Mouse (Mus musculus): ENCODE results near the gene Nop2. TPM values are rescaled to one million over a fixed set of nuclear protein-coding genes. Genes with fewer than 3 reads are reported as not detected.
A peak's percentile ranks its signal among the peaks of the same experiment; 100 is the strongest.

Nop2 gene
- total RNA-seq, 2 experiments from 2014 or later: 26.4 to 26.6 TPM

DNA sequence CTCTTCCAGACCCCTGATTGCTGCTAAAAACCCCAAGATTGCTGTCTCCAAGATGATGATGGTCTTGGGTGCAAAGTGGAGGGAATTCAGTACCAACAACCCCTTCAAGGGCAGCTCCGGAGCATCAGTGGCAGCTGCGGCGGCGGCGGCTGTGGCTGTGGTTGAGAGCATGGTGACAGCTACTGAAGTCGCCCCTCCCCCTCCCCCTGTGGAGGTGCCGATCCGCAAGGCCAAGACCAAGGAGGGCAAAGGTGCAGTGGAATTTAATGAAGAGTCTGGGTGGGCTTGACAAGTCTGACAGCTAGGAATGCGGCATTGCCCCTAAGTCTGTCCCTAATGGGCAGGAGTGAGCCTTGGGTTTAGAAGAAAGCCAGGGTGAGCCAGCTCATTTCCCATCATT lies 30.3 kb upstream of the Nop2 start:
- intact Hi-C loops (cut with DNase I): no loop called here
- DNase-seq (ENCODE audit: low spot score in 2 of 2): no peak

DNA sequence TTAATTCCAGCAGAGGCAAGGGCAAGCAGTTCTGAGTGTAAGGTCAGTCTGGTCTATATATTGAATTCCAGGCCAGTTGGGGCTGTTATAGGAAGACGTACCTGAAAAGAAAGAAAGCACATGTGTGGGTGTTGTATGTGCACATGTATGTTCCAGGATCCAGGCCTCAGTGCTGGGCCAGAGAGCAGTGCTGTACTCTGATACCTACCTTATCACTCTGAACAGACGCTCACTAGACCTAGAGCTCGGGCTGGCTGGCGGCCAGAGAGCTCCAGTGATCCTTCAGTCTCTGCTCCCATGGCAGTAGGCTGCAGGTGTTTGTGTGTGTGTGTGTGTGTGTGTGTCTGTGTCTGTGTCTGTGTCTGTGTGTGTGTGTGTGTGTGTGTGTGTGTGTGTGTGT lies 27.5 kb upstream of the Nop2 start:
- DNase-seq (ENCODE audit: low spot score in 2 of 2): no peak
- intact Hi-C loops (cut with DNase I): no loop called here

GRCm38 (mm10) chr6:125107705-125108104 lies 24.0 kb upstream of the Nop2 start:
- DNase-seq (ENCODE audit: low spot score in 2 of 2): no peak
- intact Hi-C loops (cut with DNase I): no loop called here

DNA sequence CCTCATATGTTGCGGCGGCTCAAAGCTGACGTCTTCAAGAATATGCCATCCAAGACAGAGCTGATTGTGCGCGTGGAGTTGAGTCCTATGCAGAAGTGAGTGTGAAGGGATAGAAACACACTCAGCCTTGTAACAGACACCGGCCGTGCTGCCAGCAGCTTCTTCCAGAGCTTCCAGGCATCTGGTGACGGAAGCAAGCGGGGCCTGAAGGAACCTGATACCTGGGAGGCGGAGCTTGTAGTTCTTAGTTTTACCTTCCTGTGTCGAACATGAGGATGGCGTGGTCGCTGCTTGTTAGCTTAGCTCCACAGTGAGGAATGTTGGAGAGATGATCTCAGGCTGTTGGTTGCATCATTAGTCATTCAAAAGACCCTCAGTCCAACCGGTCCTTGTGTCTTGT lies 22.3 kb upstream of the Nop2 start:
- no peak for DNase-seq (ENCODE audit: low spot score in 2 of 2)
- intact Hi-C loops (cut with DNase I): no loop called here

DNA sequence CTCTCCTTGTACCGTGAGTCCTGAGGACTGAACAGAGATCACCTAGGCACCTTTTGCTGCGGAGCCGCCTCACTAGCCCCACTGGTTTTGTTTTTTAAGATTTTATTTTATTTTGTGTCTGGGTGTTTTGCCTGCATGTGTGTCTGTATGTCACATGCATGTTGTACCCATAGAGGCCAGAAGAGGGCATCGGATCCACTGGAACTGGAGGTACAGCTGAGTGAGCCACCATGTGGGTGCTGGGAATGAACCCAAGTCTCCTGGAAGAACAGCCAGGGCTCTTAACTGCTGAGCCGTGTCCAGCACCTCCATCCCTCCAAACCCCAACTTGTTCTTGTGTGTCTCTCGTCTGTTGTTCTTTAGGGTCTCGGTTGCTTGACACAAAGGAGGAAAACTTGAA lies 20.8 kb upstream of the Nop2 start:
- intact Hi-C loops (cut with DNase I): no loop called here
- DNase-seq (ENCODE audit: low spot score in 2 of 2): no peak

GRCm38 (mm10) chr6:125112553-125112952 lies 19.2 kb upstream of the Nop2 start:
- intact Hi-C loops (cut with DNase I): no loop called here

DNA sequence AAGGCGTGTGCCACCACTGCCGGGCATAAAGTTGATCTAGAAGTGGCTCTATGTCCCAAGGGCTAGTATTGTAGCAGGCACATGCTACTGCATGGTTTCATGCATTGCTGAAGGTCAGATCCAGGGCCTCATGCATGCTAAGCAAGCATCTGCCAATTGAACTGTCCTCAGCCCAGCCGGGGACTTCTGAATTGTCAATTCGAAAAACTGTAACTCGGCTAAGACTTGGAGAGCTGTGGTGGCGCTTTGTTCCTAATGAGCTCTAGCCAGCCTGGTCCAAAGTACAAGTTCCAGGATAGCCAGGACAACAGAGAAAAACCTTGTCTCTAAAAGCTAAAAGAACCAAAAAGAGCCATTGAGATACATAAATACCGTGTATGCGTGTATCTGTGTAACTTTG lies 12.3 kb upstream of the Nop2 start:
- no peak for DNase-seq (ENCODE audit: low spot score in 2 of 2)
- intact Hi-C loops (cut with DNase I): no loop called here

More at GRCm38 (mm10) chr6:125112553-125112952, 19.2 kb upstream of the Nop2 start:
- DNase-seq (ENCODE audit: low spot score in 2 of 2): no peak

- intact Hi-C loops (cut with DNase I): no loop called here
- DNase-seq (ENCODE audit: low spot score in 2 of 2): no peak
These were observed 3.0 kb upstream of the Nop2 start for GRCm38 (mm10) chr6:125128724-125129123.

GRCm38 (mm10) chr6:125129710-125130402 lies 1.9 kb upstream of the Nop2 start:
- intact Hi-C loops (cut with DNase I): no loop called here
- no peak for DNase-seq (ENCODE audit: low spot score in 2 of 2)

DNA sequence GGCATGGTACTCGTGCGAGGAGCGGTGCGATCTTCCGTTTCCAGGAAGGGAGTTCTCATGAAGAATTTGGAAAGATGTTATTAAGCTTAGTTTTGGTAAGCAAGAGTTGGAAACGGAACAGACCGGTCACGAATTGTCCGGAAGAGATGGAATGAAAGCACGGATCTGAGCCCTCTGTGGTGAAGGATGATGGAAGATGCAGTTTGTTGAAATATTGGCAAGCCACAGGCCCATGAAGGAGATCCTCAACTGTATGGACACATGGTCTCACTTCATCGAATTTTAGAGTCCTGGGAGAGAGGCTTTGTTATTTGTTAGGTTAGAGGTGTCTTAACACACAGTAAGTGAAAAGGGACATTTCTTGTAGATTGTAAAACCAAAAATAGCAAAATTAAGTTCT lies 761 bp downstream of the Nop2 start:
- intact Hi-C loops (cut with DNase I): loop anchor here (2.0 kb wide), 1 partner anchor 14 kb away; no protein-coding TSS in a partner anchor
- DNase-seq (ENCODE audit: low spot score in 2 of 2): no peak

DNA sequence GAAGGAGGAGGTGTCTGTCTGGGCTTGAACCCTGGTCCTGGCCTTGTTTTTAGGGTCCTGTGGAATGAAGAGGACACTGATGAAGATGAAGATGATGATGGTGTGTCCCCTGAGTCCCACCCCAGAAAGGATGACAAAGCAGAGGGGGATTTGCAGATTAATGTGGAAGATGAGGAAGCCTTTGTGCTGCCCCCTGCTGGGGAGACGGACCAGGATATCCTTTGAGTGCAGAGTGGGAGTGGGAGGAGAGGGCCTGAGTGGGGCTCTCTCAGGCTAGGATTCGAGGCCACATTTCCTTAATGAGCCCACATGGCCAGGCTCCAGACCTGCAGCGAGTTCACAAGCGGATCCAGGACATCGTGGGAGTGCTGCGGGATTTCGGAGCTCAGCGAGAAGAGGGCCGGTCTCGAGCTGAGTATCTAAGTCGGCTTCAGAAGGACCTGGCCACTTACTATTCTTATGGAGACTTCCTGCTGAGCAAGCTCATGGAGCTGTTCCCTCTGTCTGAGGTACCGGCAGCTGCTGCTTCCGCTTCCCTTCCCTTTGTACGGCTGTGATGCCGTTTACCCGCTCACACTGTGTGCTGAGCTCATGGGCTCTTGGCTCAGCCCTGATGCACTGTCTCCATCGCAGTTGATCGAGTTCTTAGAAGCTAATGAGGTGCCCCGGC lies 5.4 kb downstream of the Nop2 start:
- no peak for DNase-seq (ENCODE audit: low spot score in 2 of 2)
- intact Hi-C loops (cut with DNase I): no loop called here

GRCm38 (mm10) chr6:125139747-125140146 lies 8.0 kb downstream of the Nop2 start:
- DNase-seq (ENCODE audit: low spot score in 2 of 2): no peak
- intact Hi-C loops (cut with DNase I): no loop called here

DNA sequence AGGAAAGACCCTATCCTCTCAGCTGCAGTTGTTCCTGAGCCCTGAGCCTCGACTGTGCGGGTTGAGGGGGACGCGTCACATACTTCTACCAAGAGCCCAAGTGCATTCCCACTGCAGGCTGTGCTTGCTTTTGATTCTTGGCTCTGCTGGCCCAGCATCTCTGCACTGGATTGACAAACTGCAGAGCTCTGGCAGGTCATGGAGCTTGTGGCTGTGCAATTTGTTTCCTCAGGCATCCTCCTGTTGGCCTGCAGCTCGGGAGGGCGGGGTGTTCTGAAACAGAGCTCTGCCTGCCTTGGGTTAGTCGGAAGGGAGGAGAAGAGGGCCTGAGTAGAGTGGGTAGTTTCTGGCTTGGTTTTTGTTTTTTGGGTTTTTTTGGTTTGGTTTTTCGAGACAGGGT lies 10.7 kb downstream of the Nop2 start:
- DNase-seq (ENCODE audit: low spot score in 2 of 2): no peak
- intact Hi-C loops (cut with DNase I): no loop called here

DNA sequence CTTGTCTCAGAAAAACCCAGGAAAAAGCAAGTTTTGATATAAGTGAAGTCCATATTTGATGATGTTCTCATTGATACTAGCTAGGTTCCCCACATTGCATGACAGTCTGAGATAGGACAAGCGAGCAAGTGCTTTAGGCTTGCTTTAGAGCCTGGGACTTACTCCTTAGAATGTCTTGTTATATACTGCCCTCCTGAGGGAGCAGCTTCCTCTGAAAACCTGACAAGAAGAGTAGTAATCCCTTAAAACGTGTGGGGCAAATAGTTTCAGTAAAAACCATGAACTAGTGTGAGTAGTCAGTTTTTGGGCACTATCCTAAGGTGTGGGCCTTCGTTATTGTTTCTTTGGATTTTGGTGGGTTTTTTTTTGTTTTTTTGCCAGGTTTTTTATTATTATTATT lies 11.4 kb downstream of the Nop2 start:
- intact Hi-C loops (cut with DNase I): no loop called here
- no peak for DNase-seq (ENCODE audit: low spot score in 2 of 2)

GRCm38 (mm10) chr6:125143904-125144303 lies 12.2 kb downstream of the Nop2 start:
- no peak for DNase-seq (ENCODE audit: low spot score in 2 of 2)
- intact Hi-C loops (cut with DNase I): no loop called here

DNA sequence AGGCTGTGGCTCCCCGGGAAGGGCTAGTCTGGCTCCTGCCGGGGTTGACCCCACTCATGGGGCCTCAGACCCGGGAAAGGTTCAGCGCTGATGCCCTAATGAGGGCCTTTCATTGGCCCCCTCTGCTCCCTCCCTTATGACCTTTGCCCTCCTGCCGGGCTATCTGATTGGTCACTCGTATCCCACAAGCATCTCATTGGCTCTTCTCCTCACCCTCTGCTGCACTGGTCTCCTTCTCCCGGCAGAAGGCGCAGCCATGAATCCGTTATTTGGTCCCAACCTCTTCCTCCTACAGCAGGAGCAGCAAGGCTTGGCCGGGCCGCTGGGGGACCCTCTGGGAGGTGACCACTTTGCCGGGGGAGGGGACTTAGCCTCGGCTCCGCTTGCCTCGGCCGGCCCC lies 13.3 kb downstream of the Nop2 start, which contains the start of gene Iffo1:
Iffo1 (plus strand) TSS at position 241 of the 400 bp plus-strand sequence.
- peak; percentile 91 for DNase-seq (ENCODE audit: low spot score in 2 of 2)
- intact Hi-C loops (cut with DNase I): loop anchor here (1.0 to 5.0 kb wide), 2 partner anchors 20 to 127 kb away; no protein-coding TSS in a partner anchor

- DNase-seq (ENCODE audit: low spot score in 2 of 2): peak in 1 of 2 experiments; percentile 54
- intact Hi-C loops (cut with DNase I): loop anchor here (1.0 to 5.0 kb wide), 2 partner anchors 20 to 127 kb away; no protein-coding TSS in a partner anchor
These were observed 13.8 kb downstream of the Nop2 start for GRCm38 (mm10) chr6:125145479-125145951.

DNA sequence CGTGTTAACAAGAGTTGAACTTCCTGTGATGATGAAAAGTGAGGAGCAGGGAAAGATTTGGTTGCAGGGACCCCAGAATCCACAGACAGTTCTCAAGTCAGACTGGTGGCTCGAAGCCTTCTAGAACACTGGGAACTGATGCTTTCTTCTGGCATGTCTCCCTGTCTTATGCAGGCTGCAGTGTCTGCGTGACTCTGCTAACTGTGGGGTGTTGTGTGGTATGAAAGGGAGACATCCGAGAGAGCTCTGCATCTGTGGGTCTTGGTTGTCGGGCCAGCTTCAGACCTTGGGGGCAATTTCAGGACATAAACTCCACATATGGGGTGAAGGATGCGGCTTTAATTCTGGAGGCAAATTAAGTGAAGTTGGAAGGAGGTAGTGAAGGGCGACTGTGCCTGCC lies 14.4 kb downstream of the Nop2 start:
- DNase-seq (ENCODE audit: low spot score in 2 of 2): peak in 1 of 2 experiments; percentile 47
- intact Hi-C loops (cut with DNase I): loop anchor here (2.0 to 5.0 kb wide), 2 partner anchors 13 to 126 kb away; no protein-coding TSS in a partner anchor

DNA sequence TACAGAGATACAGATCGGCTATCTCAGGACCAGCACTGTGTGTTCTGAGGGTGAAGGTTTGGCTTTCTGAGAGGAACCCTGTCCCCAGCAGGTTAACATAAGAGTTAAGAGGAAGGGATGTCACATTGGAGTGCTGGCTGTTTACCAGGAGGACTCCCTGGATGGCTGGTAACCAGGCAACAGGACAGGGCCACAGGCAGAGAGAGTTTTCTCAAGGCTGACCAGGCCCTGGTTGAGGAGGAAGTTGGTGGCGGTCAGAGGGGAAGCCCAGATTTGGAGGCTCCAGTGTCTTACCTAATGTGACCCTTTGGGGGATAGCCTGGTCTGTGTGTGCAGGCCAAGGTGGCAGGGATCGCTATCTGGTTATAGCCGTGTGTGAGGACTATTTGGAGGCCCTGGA lies 15.1 kb downstream of the Nop2 start:
- intact Hi-C loops (cut with DNase I): loop anchor here (2.0 to 5.0 kb wide), 2 partner anchors 14 to 126 kb away; no protein-coding TSS in a partner anchor
- DNase-seq (ENCODE audit: low spot score in 2 of 2): no peak

GRCm38 (mm10) chr6:125147329-125147728 lies 15.6 kb downstream of the Nop2 start:
- DNase-seq (ENCODE audit: low spot score in 2 of 2): peak in 1 of 2 experiments; percentile 32

More at GRCm38 (mm10) chr6:125147329-125147728, 15.6 kb downstream of the Nop2 start:
- intact Hi-C loops (cut with DNase I): loop anchor here (2.0 to 5.0 kb wide), 2 partner anchors 15 to 125 kb away; no protein-coding TSS in a partner anchor

All from left cerebral cortex, postnatal 36 days (tissue).